Mouse (Mus musculus) midbrain, embryonic 15.5 days (tissue): Measurements from ENCODE around the gene Btaf1. TPM values are rescaled to one million over a fixed set of nuclear protein-coding genes. Genes with fewer than 3 reads are reported as not detected.

Experiments
- ATAC-seq: fragments of 200-750 bp; cut with Nextera tagmentation; replicated peaks from 2 replicates; pipeline ENCODE4 v1.8.0; 2017; ENCODE audit warnings: moderate TSS enrichment
- H3K27ac ChIP-seq: fragments of 300-500 bp; sonication (generic); 2 replicates; pipeline ENCODE4 v1.5.1; 2015; ENCODE audit warnings: mild to moderate bottlenecking, inconsistent platforms
- H3K27me3 ChIP-seq: fragments of 300-500 bp; sonication (generic); replicated peaks from 2 replicates; pipeline ENCODE4 v1.6.1; 2015; ENCODE audit warnings: inconsistent platforms
- H3K36me3 ChIP-seq: fragments of 300-500 bp; sonication (generic); replicated peaks from 2 replicates; pipeline ENCODE4 v1.6.1; 2015; ENCODE audit warnings: inconsistent platforms
- H3K4me1 ChIP-seq: fragments of 300-500 bp; sonication (generic); 2 replicates; pipeline ENCODE4 v1.6.1; 2015; ENCODE audit warnings: inconsistent platforms
- H3K4me2 ChIP-seq: fragments of 300-500 bp; sonication (generic); 2 replicates; pipeline ENCODE4 v1.6.1; 2015; ENCODE audit warnings: inconsistent platforms, mild to moderate bottlenecking, moderate library complexity
- H3K4me3 ChIP-seq: fragments of 300-500 bp; sonication (generic); 2 replicates; pipeline ENCODE4 v1.5.1; 2015; ENCODE audit warnings: mild to moderate bottlenecking, inconsistent platforms
- H3K9ac ChIP-seq: fragments of 300-500 bp; sonication (generic); 2 replicates; pipeline ENCODE4 v1.6.1; 2015; ENCODE audit warnings: mild to moderate bottlenecking, inconsistent platforms
- H3K9me3 ChIP-seq: fragments of 300-500 bp; sonication (generic); 2 replicates; pipeline ENCODE4 v1.6.1; 2016; ENCODE audit warnings: inconsistent platforms
- WGBS: fragments of 180-500 bp; shearing (Covaris S2); methylation state at CpG from one replicate; pipeline ENCODE4 v1.1.7; 2015; ENCODE audit warnings: mixed read lengths; 5-methylcytosine and 5-hydroxymethylcytosine counted together
- polyA plus RNA-seq: library from polyadenylated mRNA; unstranded; fragments of >200 nt; fragmentation: Nextera tagmentation; extraction: Ambion mirVana; gene quantifications from 2 replicates; pipeline ENCODE4 v1.2.1, GENCODE M21; 2015

The Btaf1 gene
- polyA plus RNA-seq, 1 experiment from 2014 or later = 10.2 TPM

- 91% methylated on average over 2 of the region's 2 CpGs for WGBS
- ATAC-seq = no peak
- Histone ChIP-seq H3K9me3 (no peaks in the 10 kb centered on the region), H3K9ac (no peak overlapping the region), H3K36me3 (no peaks in the 10 kb centered on the region), H3K27ac (no peak overlapping the region), H3K4me2 (no peak overlapping the region), H3K4me3 (no peak overlapping the region), H3K4me1 (no peaks in the 10 kb centered on the region), H3K27me3 (no peaks in the 10 kb centered on the region)
Observed at GRCm38 (mm10) chr19:37032364-37032763, 106.5 kb downstream of the Btaf1 start.

GRCm38 (mm10) chr19:37040906-37041305, 115.0 kb downstream of the Btaf1 start:
- no peak overlapping the region for H3K27ac ChIP-seq
- no peak overlapping the region for H3K4me2 ChIP-seq
- no peaks in the 10 kb centered on the region for H3K27me3 ChIP-seq
- H3K9ac ChIP-seq = no peak overlapping the region
- no peaks in the 10 kb centered on the region for H3K4me1 ChIP-seq
- no peak for ATAC-seq
- H3K9me3 ChIP-seq = no peaks in the 10 kb centered on the region
- H3K4me3 ChIP-seq = no peak overlapping the region
- no peaks in the 10 kb centered on the region; the same call in 1 of the 2 replicates for H3K36me3 ChIP-seq

DNA sequence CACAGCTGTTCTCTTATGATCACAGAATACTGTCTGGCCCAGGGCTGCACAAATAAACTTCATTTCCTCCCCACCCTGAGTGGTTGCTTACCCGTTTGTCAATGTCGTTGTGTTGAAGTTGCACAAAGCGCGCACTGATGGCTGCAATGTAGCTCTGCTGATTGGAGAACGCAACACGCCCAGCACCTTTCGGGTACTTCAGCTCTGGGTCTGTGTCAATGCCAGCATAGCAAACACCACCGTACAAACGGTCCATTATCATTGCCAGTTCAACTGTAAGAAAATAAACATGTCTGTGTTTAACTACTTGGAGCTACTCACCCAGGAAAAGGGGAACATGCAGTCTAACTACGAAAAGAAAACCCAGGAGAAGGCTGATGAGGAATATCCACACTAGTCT, 118.6 kb downstream of the Btaf1 start:
- Histone ChIP-seq H3K36me3 (no peaks in the 10 kb centered on the region; the same call in 1 of the 2 replicates), H3K27me3 (no peaks in the 10 kb centered on the region), H3K9me3 (no peaks in the 10 kb centered on the region), H3K4me2 (no peak overlapping the region), H3K9ac (no peak overlapping the region), H3K4me1 (no peaks in the 10 kb centered on the region), H3K4me3 (no peak overlapping the region), H3K27ac (no peak overlapping the region)
- ATAC-seq = no peak
- 79% methylated on average over 10 of the region's 10 CpGs for WGBS

DNA sequence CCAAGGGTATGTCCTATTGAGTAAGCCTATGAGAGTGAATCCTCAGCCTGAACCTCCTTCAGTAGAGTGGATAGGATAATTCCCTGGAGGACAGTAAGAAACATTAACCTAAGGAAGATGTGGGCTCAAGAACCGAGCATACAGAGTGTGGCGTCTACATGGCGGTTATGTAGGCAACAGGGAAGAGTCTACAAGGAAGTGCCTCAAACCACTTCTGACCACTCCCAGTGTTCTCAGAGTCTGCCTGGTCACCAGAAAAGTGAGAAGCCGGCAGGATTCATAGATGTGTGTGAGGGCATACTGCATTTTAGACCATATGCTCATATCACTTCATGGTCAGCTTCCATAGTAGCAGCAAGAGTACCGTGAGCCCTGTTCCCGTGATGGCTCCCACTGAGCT, 122.6 kb downstream of the Btaf1 start:
- 96% methylated on average over 6 of the region's 6 CpGs for WGBS
- no peak overlapping the region; the same call in 1 of the 2 replicates for H3K9ac ChIP-seq
- H3K4me2 ChIP-seq = no peak overlapping the region
- H3K36me3 ChIP-seq = no peaks in the 10 kb centered on the region; the same call in 1 of the 2 replicates
- no peak for ATAC-seq
- no peaks in the 10 kb centered on the region for H3K4me1 ChIP-seq
- H3K27ac ChIP-seq = no peak overlapping the region
- no peaks in the 10 kb centered on the region for H3K9me3 ChIP-seq
- H3K4me3 ChIP-seq = no peak overlapping the region
- no peaks in the 10 kb centered on the region for H3K27me3 ChIP-seq

GRCm38 (mm10) chr19:37050643-37051345, 124.9 kb downstream of the Btaf1 start:
- 0 out of 2 replicates have a peak, but pooled peaks cover 4% of the 10 kb centered on the region for H3K36me3 ChIP-seq
- no peaks in the 10 kb centered on the region for H3K27me3 ChIP-seq
- H3K9ac ChIP-seq = no peak overlapping the region
- H3K27ac ChIP-seq = no peak overlapping the region
- H3K4me3 ChIP-seq = no peak overlapping the region
- 74% methylated on average over 4 of the region's 4 CpGs for WGBS
- ATAC-seq = peak; percentile 66
- H3K4me2 ChIP-seq = no peak overlapping the region
- H3K4me1 ChIP-seq = no peaks in the 10 kb centered on the region
- H3K9me3 ChIP-seq = no peaks in the 10 kb centered on the region

DNA sequence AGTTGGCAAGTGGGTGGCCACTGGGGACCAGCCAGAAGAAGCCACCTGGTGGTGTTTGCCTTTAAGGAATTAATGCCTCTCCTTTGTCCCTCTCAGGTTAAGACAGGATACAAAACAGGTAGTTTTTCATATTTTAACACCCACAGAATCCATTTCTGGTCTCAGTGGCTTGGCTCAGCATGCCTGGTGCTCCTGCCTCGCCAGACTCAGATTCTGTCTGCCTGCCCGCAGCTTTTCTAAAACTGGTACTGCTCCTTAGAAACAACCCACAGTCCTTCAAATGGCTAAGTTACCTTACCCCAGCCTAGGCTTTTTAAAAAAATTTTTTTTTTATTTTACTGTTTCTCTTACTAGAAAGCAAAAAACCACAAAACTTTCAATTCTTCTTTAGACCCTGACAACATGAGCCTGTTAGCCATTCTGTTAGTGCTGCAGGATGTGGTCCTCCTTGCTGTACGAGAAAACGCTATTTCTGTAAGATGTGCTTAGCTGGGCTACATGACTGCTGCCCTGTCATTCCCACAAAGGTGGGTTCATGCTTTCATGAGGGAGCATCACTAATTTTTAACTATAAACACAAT, 130.2 kb downstream of the Btaf1 start:
- Histone ChIP-seq H3K9me3 (no peaks in the 10 kb centered on the region), H3K4me1 (no peaks in the 10 kb centered on the region), H3K27me3 (no peaks in the 10 kb centered on the region), H3K36me3 (0 out of 2 replicates have a peak, but pooled peaks cover 4% of the 10 kb centered on the region), H3K9ac (no peak overlapping the region), H3K4me2 (no peak overlapping the region), H3K27ac (no peak overlapping the region), H3K4me3 (no peak overlapping the region)
- no peak for ATAC-seq
- 82% methylated on average over 4 of the region's 4 CpGs for WGBS

GRCm38 (mm10) chr19:37057161-37057905, 131.5 kb downstream of the Btaf1 start:
- Histone ChIP-seq H3K36me3 (0 out of 2 replicates have a peak, but pooled peaks cover 4% of the 10 kb centered on the region), H3K4me2 (no peak overlapping the region), H3K4me3 (no peak overlapping the region), H3K27ac (no peak overlapping the region), H3K9me3 (no peaks in the 10 kb centered on the region), H3K9ac (no peak overlapping the region), H3K27me3 (no peaks in the 10 kb centered on the region), H3K4me1 (no peaks in the 10 kb centered on the region)
- no peak for ATAC-seq
- WGBS = 61% methylated on average over 8 of the region's 8 CpGs

DNA sequence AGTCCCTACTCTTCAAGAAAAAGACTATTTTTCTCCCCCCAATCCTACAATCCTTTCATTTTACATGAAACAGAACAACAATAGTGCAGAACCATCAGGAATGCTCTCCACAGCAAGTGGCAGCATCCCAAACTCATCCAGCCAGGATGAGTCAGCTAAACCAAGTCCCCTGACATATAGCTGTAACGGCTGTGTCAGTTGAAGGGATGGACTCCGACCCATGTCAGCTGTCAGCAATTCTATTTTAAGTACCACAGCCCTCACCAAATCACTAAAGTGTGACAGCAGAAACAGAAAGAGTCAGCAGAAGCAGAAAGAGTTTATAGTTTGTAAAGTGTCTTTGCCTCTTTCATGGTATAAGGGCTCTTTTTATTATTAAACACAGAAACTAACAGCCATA, 133.7 kb downstream of the Btaf1 start:
- ATAC-seq = no peak
- H3K4me3 ChIP-seq = no peak overlapping the region
- H3K4me1 ChIP-seq = no peaks in the 10 kb centered on the region
- no peaks in the 10 kb centered on the region for H3K36me3 ChIP-seq
- H3K27me3 ChIP-seq = no peaks in the 10 kb centered on the region
- H3K9me3 ChIP-seq = no peaks in the 10 kb centered on the region
- no peak overlapping the region for H3K27ac ChIP-seq
- H3K4me2 ChIP-seq = no peak overlapping the region
- WGBS = 54% methylated on average over 2 of the region's 2 CpGs
- H3K9ac ChIP-seq = no peak overlapping the region

DNA sequence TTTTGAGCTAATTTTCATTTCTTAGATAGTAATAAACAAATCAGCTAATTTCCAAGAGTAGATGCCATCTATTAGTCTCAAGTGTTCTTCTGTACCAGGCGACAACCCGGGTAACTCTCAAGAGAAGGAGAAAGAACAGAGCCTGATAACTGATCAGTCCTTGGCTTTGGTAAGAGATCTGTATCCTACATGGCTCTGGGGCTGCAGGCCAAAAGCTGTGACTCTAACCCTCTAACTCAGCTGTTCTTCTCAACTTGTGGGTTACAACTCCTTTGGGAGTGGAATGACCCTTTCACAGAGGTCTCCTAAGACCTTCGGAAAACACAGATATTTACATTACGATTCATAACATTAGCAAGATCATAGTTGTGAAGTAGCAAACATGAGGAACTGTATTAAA, 134.2 kb downstream of the Btaf1 start:
- H3K4me3 ChIP-seq = no peak overlapping the region
- no peaks in the 10 kb centered on the region for H3K9me3 ChIP-seq
- H3K4me2 ChIP-seq = no peak overlapping the region
- WGBS = 90% methylated on average over 4 of the region's 4 CpGs
- no peak for ATAC-seq
- H3K4me1 ChIP-seq = no peaks in the 10 kb centered on the region
- H3K36me3 ChIP-seq = no peaks in the 10 kb centered on the region
- H3K9ac ChIP-seq = no peak overlapping the region
- H3K27ac ChIP-seq = no peak overlapping the region
- no peaks in the 10 kb centered on the region for H3K27me3 ChIP-seq

Other genes with a start within 250 kb of the Btaf1 start
- 15.6 and 17.3 TPM in 2 replicates for gene Ppp1r3c, start 189.4 kb upstream of the Btaf1 start, polyA plus RNA-seq
- gene Tnks2, start 91.8 kb upstream of the Btaf1 start, polyA plus RNA-seq = 50.9 and 51.2 TPM in 2 replicates
- 55.3 and 58.4 TPM in 2 replicates for gene Fgfbp3, start 6.5 kb upstream of the Btaf1 start, polyA plus RNA-seq